Mouse (Mus musculus) cerebral cortex, adult 2 months (tissue): ENCODE data around the gene Cflar.

Source experiments
- WGBS: fragments of 180-500 bp; shearing (Covaris S2); methylation state at CpG from one replicate; pipeline ENCODE4 v1.1.7; 2018; 5-methylcytosine and 5-hydroxymethylcytosine counted together

Cflar gene

DNA sequence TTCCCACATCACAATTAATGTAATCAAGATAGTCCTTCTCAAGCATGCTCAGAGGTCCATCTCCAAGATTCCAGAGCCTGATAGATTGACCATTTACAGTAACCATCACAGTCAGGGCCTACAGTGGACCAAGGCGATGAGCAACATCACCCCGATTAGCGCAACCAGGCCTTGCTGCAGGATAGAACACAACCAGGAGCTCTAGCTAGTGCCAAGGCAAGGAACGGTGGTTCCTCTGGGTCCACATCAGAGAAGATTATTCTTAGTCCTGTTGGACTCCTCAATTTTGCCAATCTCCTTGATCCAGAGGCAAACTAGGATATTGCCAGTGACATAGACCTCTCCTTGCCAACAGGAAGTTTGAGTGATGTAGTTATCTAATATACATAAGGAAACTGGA, 77.1 kb downstream of the Cflar start:
- WGBS, result 97% methylated on average over 4 of the region's 4 CpGs

DNA sequence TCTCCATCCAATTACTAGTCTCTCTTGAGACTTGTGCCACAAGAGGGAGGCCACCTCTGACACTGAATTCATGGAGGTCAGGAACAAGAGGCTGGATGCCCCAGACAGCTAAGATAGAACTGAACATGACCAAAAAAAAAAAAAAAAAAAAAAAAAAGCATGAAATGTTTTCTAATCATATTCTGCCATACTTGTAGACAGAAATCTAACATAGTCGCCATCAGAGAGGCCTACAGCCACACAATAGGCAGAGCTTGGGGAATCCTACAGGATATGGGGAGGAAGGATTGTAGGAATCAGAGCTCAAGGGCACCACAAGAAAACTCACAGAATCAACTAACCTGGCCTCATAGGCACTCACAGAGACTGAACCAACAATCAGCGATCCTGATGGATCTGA, 83.4 kb downstream of the Cflar start:
- 81% methylated on average over 2 of the region's 2 CpGs for WGBS

DNA sequence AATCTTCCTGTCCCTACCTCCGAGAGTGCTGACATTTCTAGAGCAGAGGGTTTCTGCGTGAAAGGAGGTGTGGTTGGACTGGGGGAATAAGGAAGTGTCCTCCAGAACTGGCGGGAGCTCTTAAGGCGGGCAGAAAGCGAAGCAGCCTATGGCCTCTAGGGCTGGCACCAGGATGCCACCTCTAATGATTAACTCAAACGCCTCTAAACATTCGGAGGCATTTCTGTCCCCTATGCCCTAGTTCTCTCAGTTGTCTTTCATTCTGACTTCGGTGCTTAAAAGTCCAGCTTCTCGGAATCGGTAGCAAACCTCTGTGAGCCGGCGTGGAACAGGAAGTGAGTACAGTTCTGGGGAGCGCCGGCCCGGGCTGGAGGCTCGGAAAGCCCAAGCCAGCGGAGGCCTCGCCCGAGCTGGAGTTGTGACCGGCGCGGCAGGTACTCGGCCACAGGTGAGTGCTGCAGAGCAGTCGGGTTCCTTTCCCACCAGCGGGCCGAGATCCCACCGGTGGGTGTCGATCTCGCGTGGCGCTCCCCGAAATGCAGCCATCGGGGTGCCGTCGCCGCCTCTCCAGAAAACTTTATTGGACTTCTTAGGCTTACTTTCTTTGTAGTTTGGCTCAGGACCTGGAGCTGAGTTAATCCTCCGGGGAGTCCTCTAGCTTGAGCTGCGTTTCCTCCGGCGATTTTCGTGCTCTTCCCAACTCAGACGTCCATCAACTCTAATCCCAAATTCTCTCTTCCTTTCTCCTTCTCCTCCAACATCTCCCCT, 84.2 kb downstream of the Cflar start, which contains the start of gene Casp8:
TSS of gene Casp8 (plus strand) at position 84 of the 768 bp plus-strand sequence.
- 10% methylated on average over 42 of the region's 42 CpGs for WGBS

DNA sequence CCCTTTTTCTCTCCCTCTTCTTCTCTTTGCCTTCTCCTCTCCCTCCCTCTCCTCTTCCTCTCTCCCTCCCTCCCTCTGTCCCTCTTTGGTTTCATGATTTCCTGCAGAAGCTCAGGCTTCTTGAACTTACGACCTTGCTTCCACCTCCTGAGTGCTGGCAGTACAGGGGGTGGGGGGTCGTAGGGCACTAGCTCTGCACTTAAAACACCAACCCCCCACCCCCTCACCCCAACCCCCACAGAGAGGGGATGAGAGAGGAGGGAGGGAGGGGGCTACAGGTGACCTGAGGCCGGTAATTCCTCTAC, 84.7 kb downstream of the Cflar start:
- WGBS, result 13% methylated on average over 3 of the region's 3 CpGs

DNA sequence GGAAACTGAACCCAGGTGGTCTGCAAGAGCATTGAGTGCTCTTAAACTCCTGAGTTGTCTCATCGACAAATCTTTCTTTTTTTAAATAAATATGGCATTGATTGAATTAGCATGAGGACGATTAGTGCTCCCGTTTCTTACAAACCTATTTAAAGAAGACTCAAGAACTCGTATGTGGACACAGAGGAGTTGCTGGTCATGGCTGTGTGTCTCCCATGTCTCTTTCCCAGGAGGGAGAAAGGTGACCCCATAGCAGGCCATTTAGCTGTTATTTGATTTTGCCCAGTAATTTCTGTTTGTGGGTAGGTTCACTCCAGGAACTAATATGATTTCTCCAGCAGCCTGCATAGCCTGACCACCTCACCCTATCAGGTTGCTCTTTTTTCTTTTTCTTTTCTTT, 85.5 kb downstream of the Cflar start:
- 63% methylated on average over 4 of the region's 4 CpGs for WGBS

DNA sequence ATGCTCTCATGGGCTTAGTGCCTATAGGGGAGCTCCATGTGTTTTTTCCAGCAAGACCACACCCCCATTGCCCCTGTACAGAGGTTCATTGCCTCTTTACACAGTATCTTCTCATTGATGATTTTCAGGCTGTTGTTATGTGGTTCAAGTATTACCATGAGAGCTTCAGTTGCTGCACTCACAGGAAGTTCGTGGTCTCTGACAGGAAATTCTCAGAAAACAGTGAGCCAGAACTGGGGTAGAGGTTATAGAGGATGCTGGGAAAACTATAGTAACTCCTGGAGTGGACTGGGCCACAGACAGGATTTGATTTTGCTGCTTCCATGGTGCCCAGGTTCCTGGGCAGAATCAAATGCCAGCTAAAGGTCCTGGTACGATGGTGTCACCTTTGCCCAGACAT, 86.1 kb downstream of the Cflar start:
- 74% methylated on average over 2 of the region's 2 CpGs for WGBS

DNA sequence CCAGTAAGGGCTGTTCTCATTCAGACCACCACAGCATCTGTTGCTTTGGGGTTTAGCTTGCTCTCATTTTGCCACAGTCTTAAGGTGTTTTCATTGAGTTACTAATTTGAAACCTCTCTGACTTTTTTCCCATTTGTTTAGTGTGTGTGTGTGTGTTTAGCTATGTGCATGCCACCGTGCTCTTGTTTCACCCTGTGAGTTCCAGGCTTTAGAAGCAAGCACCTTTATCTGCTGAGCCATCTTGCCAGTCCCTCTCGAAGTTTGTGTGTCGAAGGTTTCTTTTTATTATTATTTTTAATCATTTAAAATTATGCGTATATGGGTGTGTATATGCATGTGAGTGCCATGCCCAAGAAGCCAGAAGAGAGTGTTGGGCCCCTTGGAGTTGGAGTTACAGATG, 87.6 kb downstream of the Cflar start:
- 97% methylated on average over 4 of the region's 4 CpGs for WGBS

DNA sequence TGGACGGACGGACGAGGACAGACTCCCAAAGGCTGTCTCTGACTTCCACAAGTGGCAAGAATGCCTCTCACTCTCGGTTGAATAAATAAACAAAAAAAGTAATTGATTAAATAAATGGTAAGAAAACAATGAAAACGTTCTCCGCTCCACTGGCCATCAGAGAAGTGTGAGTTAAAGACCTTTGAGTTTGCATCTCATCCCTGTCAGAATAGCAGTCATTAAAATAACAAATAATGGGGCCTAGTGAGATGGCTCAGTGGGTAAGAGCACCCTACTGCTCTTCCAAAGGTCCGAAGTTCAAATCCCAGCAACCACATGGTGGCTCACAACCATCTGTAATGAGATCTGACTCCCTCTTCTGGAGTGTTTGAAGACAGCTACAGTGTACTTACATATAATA, 89.3 kb downstream of the Cflar start:
- WGBS, result 67% methylated on average over 7 of the region's 7 CpGs

DNA sequence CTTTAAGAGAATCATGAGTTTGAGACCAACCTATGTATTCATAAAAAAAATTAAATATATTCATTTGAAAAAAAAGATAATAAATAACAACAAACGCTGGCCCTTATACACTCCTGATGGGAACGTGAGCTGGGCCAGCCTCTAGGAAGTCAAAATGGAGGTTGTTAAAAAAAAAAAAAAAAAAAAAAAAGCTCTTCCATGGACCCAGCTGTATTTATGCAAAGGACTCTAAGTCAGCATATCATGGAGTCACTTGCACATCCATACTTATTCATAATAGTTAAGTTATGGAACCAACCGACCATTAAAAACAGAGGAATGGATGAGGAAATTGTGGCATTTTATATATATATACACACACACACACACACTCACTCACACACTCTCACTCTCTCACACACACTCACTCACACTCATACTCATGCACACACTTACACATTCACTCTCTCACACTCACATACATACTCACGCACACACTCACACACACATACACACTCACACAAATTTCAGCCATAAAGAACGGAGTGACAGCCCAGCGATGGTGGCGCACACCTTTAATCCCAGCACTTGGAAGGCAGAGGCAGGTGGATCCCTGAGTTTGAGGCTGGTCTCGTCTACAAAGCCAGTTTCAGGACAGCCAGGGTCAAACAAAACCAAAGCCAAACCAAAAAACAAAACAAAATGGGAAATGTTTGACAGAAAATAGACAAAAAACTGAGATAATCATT, 90.4 kb downstream of the Cflar start:
- WGBS, result 90% methylated on average over 8 of the region's 8 CpGs

DNA sequence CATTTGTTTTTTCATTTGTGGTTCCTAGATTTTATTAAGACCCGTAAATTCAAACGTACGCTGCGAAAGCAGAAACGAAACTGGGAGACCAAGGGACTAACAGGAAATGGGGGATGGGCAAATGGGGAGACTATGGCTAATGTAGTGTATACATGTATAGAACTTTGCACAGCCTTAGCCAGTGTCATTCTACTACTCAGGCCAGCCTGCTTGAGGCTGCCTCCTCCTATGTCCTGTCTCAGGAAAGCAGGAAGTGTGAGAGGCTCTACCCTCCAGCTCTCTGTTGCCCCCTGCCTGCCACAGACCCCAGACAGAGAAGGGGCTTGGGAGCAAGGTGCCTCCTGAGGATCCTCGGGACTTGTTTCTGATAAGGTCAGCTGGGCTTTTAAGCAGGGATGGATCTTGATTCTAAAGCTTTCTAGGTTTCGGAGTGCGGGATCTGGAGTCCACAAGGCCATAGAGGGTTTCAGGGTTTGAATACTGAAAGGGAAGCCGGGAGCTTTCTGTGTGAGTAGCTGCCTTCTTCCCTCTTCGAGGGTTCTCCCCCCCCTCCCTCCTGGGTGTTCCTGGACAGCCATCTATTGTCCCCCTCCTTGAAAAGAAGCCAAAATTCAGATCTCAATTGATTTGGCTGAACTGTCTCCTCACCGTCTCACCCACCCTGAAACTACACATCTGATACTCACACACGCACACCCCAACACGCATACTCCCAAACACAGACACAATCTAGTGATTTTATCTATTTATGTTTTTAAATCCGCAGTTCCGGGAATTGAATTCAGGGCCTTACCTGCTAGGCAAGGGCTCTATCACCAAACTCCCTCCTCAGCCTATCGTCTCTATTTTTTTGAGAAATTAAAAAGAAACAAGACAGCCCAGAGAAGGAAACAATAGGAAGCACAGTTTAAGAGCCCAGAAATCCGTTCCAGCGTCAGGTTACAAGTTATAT, 91.3 kb downstream of the Cflar start:
- 70% methylated on average over 18 of the region's 18 CpGs for WGBS

DNA sequence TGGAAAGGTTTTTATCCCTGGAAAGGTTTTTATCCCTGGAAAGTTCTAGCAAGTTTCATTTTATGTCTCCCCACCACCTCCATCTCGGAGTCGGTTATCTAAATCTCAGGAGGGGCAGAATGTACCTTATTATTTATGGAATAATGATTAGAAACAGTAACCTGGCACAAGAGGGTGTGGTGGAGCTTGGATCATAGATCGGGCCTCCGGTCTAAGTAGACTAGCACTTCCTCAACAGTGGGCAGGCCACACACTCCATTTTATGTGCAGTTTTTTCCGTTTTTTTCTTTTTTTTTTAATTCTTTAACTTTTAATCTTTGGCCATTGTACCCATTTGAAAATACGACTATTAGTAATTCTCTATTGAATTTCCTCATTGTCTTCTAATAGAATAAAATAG, 92.2 kb downstream of the Cflar start:
- WGBS, result 83% methylated on average over 6 of the region's 6 CpGs

DNA sequence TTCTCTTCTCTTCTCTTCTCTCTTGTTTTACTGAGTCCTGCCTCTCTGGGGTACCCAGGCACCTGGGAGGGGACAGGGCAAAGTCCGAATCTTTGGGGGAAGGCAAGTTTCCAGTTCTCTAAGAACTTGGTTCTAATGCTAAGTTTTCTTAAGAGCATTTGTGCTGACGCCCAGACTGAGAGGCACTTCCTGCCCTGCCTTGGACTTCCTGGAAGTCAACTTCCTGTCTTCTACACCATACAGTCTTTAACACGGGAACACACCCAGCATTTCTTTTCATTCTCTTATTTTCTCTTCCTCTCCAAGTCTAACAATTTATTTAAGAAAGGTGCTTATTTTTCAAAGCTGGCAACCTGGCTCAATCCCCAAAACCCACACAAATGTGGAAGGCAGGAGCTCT, 95.3 kb downstream of the Cflar start:
- WGBS, result 62% methylated on average over 3 of the region's 3 CpGs
